Mouse (Mus musculus): Measurements from ENCODE around the gene Plcd1.
A peak's percentile ranks its signal among the peaks of the same experiment; 100 is the strongest.

The Plcd1 gene

DNA sequence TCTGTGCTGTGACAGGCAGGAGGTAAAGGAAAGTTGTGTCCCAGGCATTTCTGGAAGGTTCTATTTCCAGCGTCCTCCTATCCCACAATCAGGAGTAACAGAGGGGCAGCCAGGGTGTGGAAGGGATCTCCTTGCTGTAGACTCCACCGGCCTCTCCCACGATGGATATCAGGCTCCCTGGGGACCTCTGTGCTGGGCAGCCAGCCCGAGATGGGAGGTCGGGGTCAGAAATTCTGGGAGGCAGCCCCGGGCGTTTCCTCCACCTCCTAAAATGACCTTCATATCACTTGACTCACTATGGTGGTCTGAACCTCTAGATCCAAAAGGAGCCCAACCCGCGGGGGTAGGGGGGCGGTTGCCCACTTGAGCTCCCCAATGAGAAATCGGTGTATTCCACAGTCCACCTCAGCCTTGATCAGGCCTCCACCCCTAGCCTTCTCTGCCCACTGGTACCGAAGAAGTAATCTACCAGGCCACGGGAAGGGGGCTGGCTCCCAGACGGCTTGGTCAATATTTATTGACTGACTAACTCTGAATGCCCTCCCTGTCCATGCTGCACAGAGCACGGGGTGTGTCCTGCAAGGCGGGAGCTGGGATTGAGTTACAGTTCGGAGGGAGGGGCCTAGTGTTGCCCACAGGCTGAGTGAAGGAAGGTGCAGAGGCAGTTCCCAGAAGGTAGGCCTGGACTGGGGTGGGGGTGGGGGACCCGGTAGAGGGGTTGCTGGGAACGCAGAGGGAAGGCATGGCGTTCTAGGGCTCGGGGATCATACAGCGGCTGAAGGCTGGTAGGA is 41.0 kb downstream of the Plcd1 start, which contains the start of gene Vill:
TSS of gene Vill (plus strand) at position 625 of the 791 bp plus-strand sequence.
- DNase-seq (ENCODE audit: low spot score) = no peak

DNA sequence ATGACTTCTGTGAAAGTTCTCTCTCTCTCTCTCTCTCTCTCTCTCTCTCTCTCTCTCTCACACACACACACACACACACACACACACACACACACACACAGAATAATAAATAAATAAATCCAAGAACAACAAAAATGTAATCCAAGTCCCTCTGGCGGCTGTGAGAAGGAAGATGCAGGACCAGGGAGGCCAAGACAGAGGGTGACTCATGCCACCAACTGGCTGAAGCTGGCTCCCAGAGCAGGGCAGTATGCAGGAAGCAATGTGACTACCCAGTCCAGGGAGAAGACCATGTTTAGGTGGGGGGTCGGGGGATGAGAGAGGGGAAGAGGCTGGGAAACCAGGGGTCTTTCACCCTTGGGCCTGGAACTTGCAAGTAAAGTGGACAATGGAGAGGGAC is 42.1 kb downstream of the Plcd1 start:
- DNase-seq (ENCODE audit: low spot score) = no peak

DNA sequence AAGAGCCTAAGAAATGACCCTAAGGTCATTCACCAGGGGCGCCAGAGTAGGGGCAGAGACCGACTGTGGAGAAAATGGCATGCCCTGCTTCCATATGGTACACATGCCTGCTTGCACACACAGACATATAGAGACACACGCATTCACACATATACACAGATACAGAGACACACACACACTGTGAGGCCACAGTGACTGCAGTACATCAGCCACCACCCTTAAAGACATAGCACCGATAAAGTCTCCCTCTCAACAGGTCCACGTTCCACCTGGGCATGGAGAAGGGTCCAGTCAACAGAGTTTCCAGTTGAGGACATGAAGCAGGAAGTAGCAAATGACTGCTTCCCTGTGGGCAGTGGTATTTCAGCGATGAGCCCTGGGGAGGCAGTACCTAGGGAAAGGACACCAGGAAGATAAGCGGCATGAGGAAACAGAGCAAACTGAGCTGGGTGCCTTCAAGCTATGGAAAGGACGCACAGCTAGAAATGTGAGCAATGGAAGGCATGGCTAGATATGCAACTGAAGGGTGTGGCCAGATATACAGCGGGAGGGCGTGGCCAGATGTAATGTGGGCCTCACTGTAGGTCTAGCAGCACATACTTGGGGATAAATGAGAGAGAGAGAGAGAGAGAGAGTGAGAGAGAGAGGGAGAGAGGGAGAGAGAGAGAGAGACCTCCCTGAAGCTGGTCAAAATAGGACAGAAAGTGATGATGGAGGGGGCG is 45.0 kb downstream of the Plcd1 start:
- peak; percentile 69 for DNase-seq (ENCODE audit: low spot score)

DNA sequence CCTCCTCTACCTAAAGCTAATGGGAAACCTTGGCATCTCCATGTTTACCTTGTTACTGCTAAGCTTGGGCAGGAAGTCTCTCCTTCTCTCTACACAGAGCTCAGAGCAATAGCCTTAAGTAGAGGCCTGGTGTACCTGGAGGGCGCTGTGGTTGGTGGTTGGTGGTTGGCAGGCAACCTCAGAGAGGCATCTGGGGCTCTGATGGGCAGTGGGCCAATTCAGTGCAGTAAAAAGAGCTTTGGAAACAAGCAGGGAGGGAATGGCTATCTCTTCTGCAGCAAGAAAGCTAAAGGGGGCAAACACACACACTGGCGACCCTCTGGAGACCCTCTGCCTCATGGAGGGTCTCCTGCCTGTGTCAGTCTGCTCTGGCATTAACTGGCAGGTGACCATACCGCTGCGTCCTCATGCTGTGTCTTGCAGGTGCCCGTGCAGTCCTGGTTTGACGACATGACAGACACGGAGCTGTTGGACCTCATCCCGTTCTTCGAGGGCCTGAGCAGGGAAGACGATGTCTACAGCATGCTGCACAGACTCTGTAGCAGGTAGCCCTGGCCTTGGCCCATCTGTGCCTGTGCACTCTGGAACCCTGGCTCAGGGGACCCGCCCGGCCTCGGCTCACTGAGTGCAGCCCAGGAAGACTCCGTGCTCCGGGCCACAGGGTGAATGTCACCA is 53.1 kb downstream of the Plcd1 start:
- DNase-seq (ENCODE audit: low spot score) = no peak

DNA sequence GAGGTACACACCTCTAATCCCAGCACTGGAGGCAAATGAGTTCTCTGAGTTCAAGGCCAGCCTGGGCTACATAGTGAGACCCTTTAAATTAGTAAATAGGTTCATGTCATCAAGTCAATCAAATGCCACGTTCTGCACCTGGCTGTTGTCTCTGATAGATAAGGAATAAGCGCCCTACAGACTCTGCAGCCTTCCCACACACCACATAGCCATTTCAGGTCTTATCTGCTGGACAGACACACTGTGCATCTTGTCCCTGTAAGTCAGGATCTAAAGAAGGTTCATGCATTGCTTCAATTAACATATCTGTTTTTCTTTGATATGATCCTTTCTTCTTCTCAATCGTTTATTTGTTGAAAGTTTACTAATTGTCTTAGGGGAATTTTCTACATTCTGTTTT is 54.7 kb downstream of the Plcd1 start:
- DNase-seq (ENCODE audit: low spot score) = no peak

DNA sequence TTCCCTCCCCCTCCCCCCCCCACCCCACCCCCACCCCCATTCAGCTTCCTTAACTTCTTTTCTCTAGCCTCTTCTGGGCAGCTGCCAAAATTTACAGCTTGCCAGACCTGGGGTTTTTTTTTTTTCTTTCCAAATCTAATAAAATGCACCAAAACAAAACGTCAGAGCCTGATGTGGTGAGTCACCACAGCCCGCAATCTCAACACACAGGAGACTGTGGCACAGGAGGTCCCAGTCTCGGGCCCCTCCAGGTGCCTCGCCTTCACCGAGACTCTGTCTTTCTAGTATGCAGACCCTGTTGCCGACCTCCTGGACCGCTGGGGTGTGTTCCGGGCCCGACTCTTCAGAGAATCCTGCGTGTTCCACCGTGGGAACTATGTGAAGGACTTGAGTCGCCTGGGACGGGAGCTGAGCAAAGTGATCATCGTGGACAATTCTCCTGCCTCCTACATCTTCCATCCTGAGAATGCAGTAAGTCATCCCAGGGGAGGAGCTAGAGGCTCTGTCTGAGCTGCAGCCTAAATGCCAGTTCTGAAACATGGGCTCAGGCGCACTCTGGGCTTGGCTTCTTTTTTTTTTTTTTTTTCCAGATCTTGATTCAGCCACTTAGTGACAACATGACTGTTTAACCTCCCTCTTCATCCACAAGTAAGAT is 56.1 kb downstream of the Plcd1 start:
- DNase-seq (ENCODE audit: low spot score) = no peak

DNA sequence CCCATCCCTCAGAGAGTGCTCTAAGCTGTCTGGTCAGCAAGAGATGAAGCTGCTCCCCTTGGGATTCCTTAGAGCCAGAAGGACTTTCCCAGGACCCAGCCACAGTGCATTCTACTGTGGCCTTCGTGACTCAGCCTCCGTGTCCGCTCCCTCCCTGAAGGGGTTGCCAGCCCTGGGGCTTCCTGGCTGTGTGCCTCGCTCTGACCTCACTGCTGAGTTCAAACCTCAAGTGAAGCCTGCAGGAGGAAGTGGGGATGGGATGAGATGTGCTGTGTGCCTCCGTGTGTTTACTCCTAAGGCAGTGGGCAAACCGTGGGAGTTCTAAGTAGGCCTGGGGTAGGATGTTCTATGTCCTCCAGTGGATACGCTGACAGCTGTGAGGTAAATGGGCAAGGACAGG is 57.5 kb downstream of the Plcd1 start:
- DNase-seq (ENCODE audit: low spot score) = no peak

DNA sequence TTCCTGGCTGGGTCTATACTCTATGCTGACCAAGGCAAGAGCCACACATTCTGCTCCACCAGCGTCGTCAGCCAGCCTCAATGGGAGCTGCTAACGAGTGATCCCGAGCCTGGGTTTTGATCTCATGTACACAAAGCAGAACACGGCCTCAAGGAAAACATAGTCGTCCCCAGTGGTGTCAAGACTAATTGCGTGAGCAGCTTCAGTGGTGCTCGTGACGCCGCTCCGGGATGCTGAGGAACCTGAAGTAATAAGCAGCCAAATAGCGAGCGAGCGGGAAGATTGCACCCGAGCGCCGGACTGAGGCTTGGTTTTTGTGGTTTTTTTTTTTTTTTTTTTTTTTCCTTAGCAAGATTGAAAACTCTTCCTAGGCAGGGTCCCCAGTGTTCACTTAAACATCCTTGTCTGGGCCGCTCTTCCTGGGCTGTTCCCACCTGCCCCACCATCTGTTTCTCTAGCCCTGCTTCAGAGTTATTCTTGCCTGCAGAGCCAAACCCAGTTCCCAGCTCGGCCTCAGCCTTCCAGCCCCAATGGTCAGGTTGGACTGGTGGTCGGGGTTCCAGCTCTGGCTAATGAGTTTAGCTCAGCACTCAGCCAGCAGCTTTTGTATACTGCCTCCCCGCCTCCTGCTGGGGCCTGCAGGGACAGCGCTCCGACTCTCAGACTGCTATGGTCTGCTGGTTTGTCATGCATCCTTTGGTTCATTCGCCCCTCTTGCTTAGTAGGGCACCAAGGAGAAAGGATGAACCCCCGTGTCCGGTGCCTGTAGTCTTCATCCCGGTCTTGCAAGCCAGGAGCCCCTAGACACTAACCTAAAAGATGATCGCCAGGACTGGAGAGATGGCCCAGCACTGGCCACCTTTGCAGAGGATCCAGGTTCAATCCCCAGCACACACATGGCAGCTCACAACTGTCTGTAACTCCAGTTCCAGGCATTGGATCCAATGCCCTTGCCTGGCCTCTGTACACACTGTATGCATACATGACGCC is 58.3 kb downstream of the Plcd1 start:
- no peak for DNase-seq (ENCODE audit: low spot score)

DNA sequence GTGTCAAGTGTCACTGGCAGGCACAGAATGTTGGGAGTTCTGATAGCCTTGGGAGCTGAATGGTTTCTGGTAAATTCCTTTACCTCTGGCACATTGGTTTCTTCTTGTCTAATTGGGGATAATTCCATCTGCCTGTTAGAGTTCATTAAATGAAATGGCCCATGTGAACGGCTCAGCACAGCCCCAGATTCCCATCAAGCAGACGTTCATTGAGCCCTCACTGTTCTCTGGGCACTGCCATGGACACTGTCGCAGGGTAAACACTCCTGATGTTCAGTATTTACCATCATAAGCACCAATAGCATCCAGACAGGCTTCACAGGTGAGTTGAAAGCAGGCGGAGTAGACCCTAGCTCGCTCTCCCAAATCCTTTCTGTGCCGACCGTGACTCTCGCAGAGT is 59.2 kb downstream of the Plcd1 start:
- no peak for DNase-seq (ENCODE audit: low spot score)

DNA sequence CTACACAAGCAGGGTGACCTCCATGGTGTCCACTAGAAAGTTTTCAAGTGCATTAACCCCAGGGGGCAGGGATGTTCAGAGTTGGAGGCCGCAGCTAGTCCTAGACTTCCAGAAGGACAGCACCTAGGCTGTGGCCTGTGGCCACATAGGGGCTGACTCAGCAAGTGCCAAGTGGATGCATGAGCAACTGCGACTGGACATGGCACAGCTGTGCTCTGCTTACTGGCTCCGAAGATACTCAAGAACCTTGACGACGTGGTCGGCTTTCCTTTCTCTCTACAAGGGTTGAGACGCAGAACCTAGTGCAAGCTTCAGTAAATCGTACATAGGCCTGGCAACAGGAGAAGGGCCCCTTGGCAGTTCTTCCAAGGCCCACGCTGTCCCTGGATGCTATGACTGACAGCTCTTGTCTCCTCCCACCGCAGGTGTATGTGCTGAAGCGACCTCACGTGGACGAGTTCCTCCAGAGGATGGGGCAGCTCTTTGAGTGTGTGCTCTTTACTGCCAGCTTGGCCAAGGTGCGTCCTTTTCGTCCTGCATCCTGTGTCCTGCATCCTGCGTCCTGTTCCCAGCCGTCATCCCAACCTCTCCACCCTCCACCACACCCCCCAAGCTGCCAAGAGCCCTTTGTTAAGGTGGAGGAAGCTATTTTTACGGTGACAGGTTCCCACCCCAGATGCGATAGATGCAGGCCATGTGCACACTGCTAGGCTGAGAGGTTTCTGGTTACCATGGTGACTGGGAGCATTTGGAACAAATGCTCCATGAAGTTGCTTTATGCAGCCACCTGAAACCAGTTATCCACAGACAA is 60.0 kb downstream of the Plcd1 start:
- no peak for DNase-seq (ENCODE audit: low spot score)

DNA sequence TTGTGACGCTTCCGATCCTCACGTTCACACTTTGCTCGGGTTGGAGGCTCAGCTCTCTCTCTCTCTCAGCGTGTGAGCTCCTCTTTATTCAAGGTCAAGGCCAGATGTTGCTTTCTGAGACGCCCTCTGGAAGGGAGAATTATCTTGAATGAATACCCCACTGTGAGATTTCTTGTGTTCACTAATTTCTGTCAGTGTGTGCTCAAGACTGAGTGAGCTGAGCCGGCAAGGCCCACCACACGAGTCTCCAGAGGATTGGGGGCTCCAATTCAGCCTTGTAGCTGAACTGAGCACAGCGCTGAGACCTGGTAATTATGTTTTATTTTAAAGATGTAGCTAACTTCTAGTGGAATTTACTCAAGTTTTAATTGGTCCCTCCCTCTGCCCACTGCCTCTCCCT is 60.8 kb downstream of the Plcd1 start:
- no peak for DNase-seq (ENCODE audit: low spot score)

DNA sequence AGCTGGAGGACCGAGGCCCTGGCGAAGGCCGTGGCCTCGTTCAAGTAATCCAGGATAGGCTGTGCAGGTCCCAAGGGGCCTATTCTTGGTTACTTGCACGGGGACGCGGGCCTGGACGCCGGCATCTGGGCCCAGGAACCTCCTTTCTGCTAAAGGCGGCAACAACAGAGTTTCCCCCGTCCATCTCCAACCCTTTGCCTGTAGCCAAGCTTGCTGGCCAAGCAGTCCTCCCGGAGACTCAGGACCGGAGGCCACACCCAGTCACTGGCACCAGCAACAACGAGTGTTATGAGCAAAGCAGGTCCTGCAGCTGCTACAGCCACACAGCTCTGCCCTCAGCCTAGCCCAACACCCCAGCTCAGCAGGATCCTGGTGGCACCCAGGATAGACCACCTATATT is 61.5 kb downstream of the Plcd1 start:
- no peak for DNase-seq (ENCODE audit: low spot score)

DNA sequence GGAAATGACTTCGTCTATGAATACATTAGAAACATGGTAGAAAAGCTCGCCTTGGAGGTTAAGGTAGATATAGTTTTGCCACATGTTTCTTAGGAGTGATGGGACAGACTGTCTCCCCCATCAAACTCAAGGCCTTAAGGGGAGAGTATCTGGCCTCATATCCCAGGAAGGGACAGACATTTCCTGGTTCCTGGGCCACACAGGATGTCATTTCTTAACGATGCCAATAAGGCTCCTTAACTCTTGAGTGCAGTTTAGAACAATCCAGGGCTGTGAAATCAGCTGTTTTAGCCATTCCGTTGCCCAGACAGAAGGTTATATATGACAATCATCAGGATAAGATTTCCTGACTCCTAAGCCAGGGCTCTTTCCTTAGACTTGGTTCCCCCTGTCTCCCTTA is 62.3 kb downstream of the Plcd1 start:
- DNase-seq (ENCODE audit: low spot score) = no peak

DNA sequence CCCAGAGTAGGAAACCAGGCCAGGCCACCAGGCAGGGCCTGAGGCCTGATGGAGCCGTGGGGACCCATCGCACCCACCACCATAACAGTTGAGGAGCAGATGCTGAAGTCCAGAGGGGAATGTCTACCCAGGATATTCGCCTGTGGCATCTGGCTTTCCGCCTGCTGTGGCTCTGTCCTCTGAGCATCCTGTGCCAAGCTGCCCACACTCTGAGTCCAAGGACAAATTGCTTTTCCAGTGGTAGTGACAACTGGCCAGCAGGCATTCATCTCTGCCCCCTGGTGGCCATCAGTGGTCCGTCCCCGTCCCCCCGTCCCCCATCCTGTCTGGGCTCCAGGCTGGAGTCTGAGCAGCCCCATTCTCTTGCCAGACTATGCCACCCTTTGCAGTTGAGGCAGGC is 63.7 kb downstream of the Plcd1 start:
- no peak for DNase-seq (ENCODE audit: low spot score)

DNA sequence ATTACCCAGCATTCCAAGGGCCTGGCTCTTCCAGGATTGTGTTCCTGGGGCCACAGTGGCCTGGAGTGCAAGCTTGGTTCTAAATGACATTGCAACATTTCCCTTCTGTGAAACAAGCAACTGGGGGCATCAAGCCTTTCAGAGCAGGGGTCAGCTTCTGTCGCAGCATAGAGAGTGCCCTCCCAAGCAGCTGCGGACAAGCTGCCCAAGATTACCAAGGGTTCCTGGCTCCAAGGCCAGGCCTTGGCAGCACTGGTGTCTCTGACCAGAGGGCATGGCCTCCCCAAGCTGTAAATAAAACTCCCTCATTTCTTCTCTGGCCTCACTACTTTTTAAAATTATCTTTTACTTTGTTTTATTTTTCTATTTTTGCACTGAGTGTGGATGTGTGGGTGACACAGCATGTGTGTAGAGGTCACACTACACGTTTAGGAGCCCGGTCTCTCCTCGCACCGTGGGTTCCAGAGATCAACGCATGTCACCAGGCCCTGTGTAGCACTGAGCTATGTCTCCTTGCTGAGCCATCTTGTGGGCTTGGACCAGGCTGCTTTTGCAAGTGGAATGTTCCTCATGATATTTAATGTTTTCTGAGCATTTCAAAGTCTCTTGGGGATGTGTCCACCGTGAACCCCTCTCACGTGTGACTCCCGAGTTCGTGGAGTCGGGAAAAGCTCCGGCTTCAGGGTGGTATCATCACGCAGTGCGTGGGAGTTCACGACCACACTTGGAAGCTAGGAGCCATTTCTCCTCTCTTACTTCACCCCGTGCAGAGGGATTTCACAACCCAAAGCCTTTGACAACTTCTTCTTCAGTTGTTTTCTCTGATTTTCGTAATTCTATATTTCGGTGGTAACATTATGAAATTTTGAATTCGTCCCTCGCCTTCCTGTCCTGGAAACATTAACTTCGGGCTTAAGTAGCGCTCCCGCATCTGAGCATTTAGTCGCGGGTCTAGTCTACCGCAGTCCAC is 64.8 kb downstream of the Plcd1 start:
- no peak for DNase-seq (ENCODE audit: low spot score)

DNA sequence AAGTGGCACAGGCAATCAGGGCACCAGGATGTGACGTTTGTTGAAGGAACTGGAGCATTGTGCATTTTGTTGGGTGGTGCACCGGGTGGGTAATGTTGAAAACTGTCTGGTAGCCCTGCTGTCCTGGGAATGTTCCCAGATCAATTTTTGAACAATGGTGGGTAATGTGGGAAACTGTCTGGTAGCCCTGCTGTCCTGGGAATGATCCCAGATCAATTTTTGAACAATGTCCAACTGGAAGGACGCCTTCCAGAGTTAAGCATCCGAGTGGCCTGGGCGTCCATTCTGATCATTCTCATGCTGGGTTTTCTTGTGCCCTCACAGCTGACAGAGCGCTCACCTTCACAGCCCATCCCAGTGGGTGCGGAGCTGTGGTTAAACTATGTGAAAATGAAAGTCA is 66.0 kb downstream of the Plcd1 start:
- no peak for DNase-seq (ENCODE audit: low spot score)

DNA sequence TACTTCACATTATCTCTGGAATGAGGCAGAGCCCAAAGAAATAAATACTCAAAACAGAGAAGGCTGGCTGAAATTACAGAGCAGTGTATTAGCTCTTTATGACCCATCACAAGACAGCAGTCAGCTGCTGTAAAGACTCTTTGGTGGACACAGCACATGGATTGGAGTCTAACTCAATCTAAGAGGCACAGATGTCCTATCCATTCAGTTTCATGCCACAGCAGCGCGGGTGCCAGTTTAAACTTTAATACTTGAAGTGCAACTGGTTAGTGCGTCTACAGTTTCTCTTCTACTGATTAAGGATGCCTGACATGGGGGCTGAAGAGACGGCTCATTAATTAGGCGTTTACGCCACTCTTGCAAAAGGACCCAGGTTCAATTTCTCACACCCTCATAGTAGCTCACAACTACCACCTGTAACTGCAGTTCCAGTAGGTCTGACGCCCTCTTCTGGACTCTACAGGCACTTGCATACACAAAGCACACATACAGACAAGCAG is 67.4 kb downstream of the Plcd1 start:
- no peak for DNase-seq (ENCODE audit: low spot score)

DNA sequence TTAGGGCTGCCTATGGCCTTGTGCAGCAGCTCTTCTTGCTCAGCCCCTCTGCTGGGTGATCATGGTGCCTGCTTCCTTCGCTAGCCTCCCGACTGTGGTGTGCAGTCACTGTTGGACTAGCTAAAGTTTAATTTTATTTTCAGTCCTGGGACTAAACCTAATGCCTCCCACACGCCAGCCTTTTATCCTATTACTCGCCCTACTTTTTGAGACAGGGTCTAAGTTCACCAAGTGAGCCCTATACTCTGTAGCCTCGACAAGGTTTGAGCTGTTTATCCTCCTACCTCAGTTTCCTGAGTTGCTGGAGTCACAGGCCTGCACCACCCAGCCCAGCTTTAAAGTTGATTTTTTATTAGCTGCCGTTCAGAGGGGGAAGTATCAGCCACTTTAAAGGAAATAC is 68.0 kb downstream of the Plcd1 start:
- DNase-seq (ENCODE audit: low spot score) = no peak

DNA sequence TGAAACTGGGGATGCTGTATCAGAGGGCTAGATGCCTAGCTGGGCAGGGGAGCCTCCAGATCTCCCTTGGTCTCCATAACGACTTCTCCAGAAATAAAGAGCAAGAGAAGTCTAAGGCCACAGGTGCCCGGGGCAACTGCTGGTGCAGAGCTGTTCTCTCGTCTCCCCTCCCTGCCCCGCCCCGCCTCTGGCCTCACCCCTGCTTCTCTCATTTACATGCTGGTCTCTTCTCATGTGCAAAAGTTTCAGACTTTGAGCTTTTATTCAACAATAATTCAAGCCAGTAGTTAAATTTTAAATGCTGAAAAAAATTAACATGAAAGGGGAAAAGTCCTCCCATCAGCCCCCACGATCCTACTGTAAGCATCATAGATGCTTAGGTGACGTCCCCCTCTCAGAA is 71.6 kb downstream of the Plcd1 start:
- DNase-seq (ENCODE audit: low spot score) = no peak
